ENCODE assay signal across 8 mouse cellular contexts in the genomic region with DNA sequence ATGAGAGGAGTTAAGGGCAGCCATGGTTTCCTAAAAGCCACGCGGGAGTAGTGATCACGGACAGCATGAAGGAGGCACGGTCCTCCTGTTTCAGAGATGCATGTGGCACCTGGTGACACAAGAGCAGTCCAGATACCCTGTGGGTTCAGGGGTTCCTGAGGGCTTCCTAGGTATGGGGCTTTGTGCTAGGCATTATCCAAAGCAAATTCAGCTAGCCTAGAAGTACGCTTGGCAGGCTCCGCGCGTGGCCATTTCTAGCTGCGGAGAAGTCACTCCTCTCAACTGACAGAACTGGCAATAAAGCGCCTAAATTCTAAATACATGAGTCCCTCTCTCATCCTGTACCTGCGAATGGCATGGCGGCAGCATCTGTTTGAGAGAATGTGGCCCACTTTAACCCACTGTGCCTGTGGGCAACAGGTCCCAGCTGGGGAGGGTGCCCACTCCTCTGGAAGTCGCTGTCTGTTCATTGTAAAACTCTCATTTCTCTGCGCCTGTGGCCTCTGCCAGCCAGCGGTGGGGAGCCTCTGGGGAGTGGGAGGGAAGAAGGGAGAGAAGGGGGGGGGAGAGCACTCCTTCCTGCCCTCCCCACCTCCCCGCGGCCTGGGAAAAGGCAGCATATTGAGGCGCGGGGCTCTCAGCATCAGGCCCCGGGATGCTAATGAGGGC. TPM values are rescaled to one million over a fixed set of nuclear protein-coding genes. Genes with fewer than 3 reads are reported as not detected.
DNase-seq lines count a peak whose midpoint lies in the region; ATAC-seq and TF ChIP-seq lines count a peak whose summit lies in the region.

No protein-coding gene starts in this region.

- DNase-seq in lung, embryonic 14.5 days, result no peak
- no peak for DNase-seq in lung, postnatal 4 days
- DNase-seq in midbrain, postnatal 0 days (ENCODE audit: low spot score), result no peak
- DNase-seq in urinary bladder, postnatal 4 days (ENCODE audit: low spot score in 2 of 2), result no peak
- no peak for DNase-seq in ovary, postnatal 36 days (ENCODE audit: low spot score)
- DNase-seq in gastrocnemius, adult 8-10 months (ENCODE audit: low spot score in 2 of 2), result no peak

- H3K4me3 ChIP-seq in lung, embryonic 14.5 days (ENCODE audit: low read depth, low read length), result peak overlapping the region; percentile 41
- peak overlapping the region; percentile 44 for H3K4me3 ChIP-seq in embryonic facial prominence, embryonic 12.5 days
- H3K4me3 ChIP-seq in hindbrain, embryonic 16.5 days (ENCODE audit: low read length), result peak overlapping the region; percentile 75
- peak overlapping the region; percentile 76 for H3K4me3 ChIP-seq in midbrain, postnatal 0 days (ENCODE audit: low read depth, low read length)

- no peaks in the 10 kb centered on the region for H3K9me3 ChIP-seq in lung, embryonic 14.5 days (ENCODE audit: low read depth, low read length)
- no peaks in the 10 kb centered on the region for H3K9me3 ChIP-seq in embryonic facial prominence, embryonic 12.5 days
- no peaks in the 10 kb centered on the region for H3K9me3 ChIP-seq in hindbrain, embryonic 16.5 days (ENCODE audit: control insufficient read depth, low read length)
- no peaks in the 10 kb centered on the region for H3K9me3 ChIP-seq in midbrain, postnatal 0 days (ENCODE audit: low read length)

- H3K36me3 ChIP-seq in lung, embryonic 14.5 days (ENCODE audit: insufficient read depth), result no peaks in the 10 kb centered on the region
- no peaks in the 10 kb centered on the region for H3K36me3 ChIP-seq in embryonic facial prominence, embryonic 12.5 days
- H3K36me3 ChIP-seq in hindbrain, embryonic 16.5 days (ENCODE audit: control insufficient read depth, insufficient read depth, low read length), result no peaks in the 10 kb centered on the region
- no peaks in the 10 kb centered on the region for H3K36me3 ChIP-seq in midbrain, postnatal 0 days (ENCODE audit: insufficient read depth, low read length)

- peak overlapping the region; percentile 68 for H3K4me2 ChIP-seq in lung, embryonic 14.5 days
- H3K4me2 ChIP-seq in embryonic facial prominence, embryonic 12.5 days (replicated peaks), result peak overlapping the region; percentile 77
- peak overlapping the region; percentile 84 for H3K4me2 ChIP-seq in hindbrain, embryonic 16.5 days (ENCODE audit: low read length)
- H3K4me2 ChIP-seq in midbrain, postnatal 0 days (ENCODE audit: low read depth, low read length, poor library complexity, severe bottlenecking), result peak overlapping the region; percentile 92

- H3K27me3 ChIP-seq in lung, embryonic 14.5 days (ENCODE audit: insufficient read depth, low read length), result peaks cover 67% of the 10 kb centered on the region
- peaks cover 74% of the 10 kb centered on the region for H3K27me3 ChIP-seq in embryonic facial prominence, embryonic 12.5 days
- peaks cover 16% of the 10 kb centered on the region; the same call in 1 of the 2 replicates for H3K27me3 ChIP-seq in hindbrain, embryonic 16.5 days (replicated peaks; ENCODE audit: control insufficient read depth, insufficient read depth, low read length)
- no peaks in the 10 kb centered on the region for H3K27me3 ChIP-seq in midbrain, postnatal 0 days (ENCODE audit: insufficient read depth, low read length)

- WGBS in lung, embryonic 14.5 days, result 28% methylated on average over 19 of the region's 20 CpGs
- 19% methylated on average over 20 of the region's 20 CpGs for WGBS in embryonic facial prominence, embryonic 12.5 days
- 7% methylated on average over 20 of the region's 20 CpGs for WGBS in hindbrain, embryonic 16.5 days
- 10% methylated on average over 20 of the region's 20 CpGs for WGBS in midbrain, postnatal 0 days

- H3K4me1 ChIP-seq in lung, embryonic 14.5 days (ENCODE audit: insufficient read depth), result peaks cover 13% of the 10 kb centered on the region
- H3K4me1 ChIP-seq in embryonic facial prominence, embryonic 12.5 days, result peaks cover 45% of the 10 kb centered on the region
- H3K4me1 ChIP-seq in hindbrain, embryonic 16.5 days (ENCODE audit: control insufficient read depth, insufficient read depth, low read depth, low read length), result peaks cover 58% of the 10 kb centered on the region
- H3K4me1 ChIP-seq in midbrain, postnatal 0 days (ENCODE audit: insufficient read depth, low read length), result peaks cover 24% of the 10 kb centered on the region; the same call in 1 of the 2 replicates

- ATAC-seq in lung, embryonic 14.5 days (ENCODE audit: insufficient read depth), result no peak
- ATAC-seq in embryonic facial prominence, embryonic 12.5 days (ENCODE audit: insufficient number of reproducible peaks, insufficient read depth, low FRiP score, low TSS enrichment), result peak; percentile 12; the same call in 1 of the 2 replicates
- ATAC-seq in hindbrain, embryonic 16.5 days, result no peak
- no peak; the same call in 1 of the 2 replicates for ATAC-seq in midbrain, postnatal 0 days (ENCODE audit: low FRiP score)

- H3K9ac ChIP-seq in lung, embryonic 14.5 days, result no peak overlapping the region
- peak overlapping the region; percentile 65; the same call in 1 of the 2 replicates for H3K9ac ChIP-seq in embryonic facial prominence, embryonic 12.5 days
- H3K9ac ChIP-seq in hindbrain, embryonic 16.5 days (ENCODE audit: low read depth, low read length), result peak overlapping the region; percentile 76
- H3K9ac ChIP-seq in midbrain, postnatal 0 days (replicated peaks; ENCODE audit: low read length, poor library complexity, severe bottlenecking), result peak overlapping the region; percentile 73

- no peak for TF ChIP-seq CTCF in lung, embryonic 14.5 days (IDR thresholded peaks at IDR 0.05; ENCODE audit: low read depth)
- TF ChIP-seq CTCF in midbrain, postnatal 0 days (IDR thresholded peaks at IDR 0.05), result no peak

- H3K27ac ChIP-seq in lung, embryonic 14.5 days (ENCODE audit: low read depth), result no peak overlapping the region
- no peak overlapping the region for H3K27ac ChIP-seq in embryonic facial prominence, embryonic 12.5 days
- peak overlapping the region; percentile 41 for H3K27ac ChIP-seq in hindbrain, embryonic 16.5 days (ENCODE audit: low read depth, low read length)
- H3K27ac ChIP-seq in midbrain, postnatal 0 days (ENCODE audit: low read depth, low read length), result peak overlapping the region; percentile 55; the same call in 1 of the 2 replicates

RNA-seq across cellular contexts. Expression of a gene that starts 0.6 kb away (rescaled TPM):
- 0.14 and 0.15 TPM in 2 replicates for polyA plus RNA-seq in lung, embryonic 14.5 days (2014; fragmentation: Nextera tagmentation; extraction: Ambion mirVana)
- 29.6 and 37.3 TPM in 2 replicates for polyA plus RNA-seq in embryonic facial prominence, embryonic 12.5 days (2016; fragmentation: Nextera tagmentation; extraction: Ambion mirVana)
- 146 and 167 TPM in 2 replicates for polyA plus RNA-seq in hindbrain, embryonic 16.5 days (2015; fragmentation: Nextera tagmentation; extraction: Ambion mirVana)
- total RNA-seq in midbrain, postnatal 0 days (2014; rRNA removed), result 111 and 115 TPM in 2 replicates
- 165 and 180 TPM in 2 replicates for polyA plus RNA-seq in midbrain, postnatal 0 days (2015; fragmentation: Nextera tagmentation; extraction: Ambion mirVana)
- total RNA-seq in gastrocnemius, adult 8-10 months (2022), result not detected

RNA-seq across cellular contexts. Expression of a gene that starts 3.8 kb away (rescaled TPM):
- 49.3 and 51.0 TPM in 2 replicates for polyA plus RNA-seq in lung, embryonic 14.5 days (2014; fragmentation: Nextera tagmentation; extraction: Ambion mirVana)
- 56.0 and 62.2 TPM in 2 replicates for polyA plus RNA-seq in embryonic facial prominence, embryonic 12.5 days (2016; fragmentation: Nextera tagmentation; extraction: Ambion mirVana)
- polyA plus RNA-seq in hindbrain, embryonic 16.5 days (2015; fragmentation: Nextera tagmentation; extraction: Ambion mirVana), result 37.8 and 39.5 TPM in 2 replicates
- 36.7 and 39.8 TPM in 2 replicates for total RNA-seq in midbrain, postnatal 0 days (2014; rRNA removed)
- polyA plus RNA-seq in midbrain, postnatal 0 days (2015; fragmentation: Nextera tagmentation; extraction: Ambion mirVana), result 27.3 and 28.8 TPM in 2 replicates
- total RNA-seq in gastrocnemius, adult 8-10 months (2022), result 10 to 100 TPM; 28.2 to 31.7 (median 31.5) TPM

RNA-seq across cellular contexts. Expression of a gene that starts 31.8 kb away (rescaled TPM):
- polyA plus RNA-seq in lung, embryonic 14.5 days (2014; fragmentation: Nextera tagmentation; extraction: Ambion mirVana), result 0.78 and 0.85 TPM in 2 replicates
- 1.2 TPM in 2 replicates for polyA plus RNA-seq in embryonic facial prominence, embryonic 12.5 days (2016; fragmentation: Nextera tagmentation; extraction: Ambion mirVana)
- 0.23 and 0.27 TPM in 2 replicates for polyA plus RNA-seq in hindbrain, embryonic 16.5 days (2015; fragmentation: Nextera tagmentation; extraction: Ambion mirVana)
- 1.1 and 2.3 TPM in 2 replicates for total RNA-seq in midbrain, postnatal 0 days (2014; rRNA removed)
- not detected in 2 replicates for polyA plus RNA-seq in midbrain, postnatal 0 days (2015; fragmentation: Nextera tagmentation; extraction: Ambion mirVana)
- 1 to 10 TPM; 1.2 to 3.5 (median 1.9) TPM for total RNA-seq in gastrocnemius, adult 8-10 months (2022)

Comparison
In these comparisons a context has a peak if more than half of its experiments do, and no peak if none do; other contexts are left out.
1. H3K27ac ChIP-seq: peak in hindbrain, embryonic 16.5 days (single experiment) and midbrain, postnatal 0 days (single experiment); none in lung, embryonic 14.5 days (single experiment) and embryonic facial prominence, embryonic 12.5 days (single experiment).
2. RNA of a gene that starts 0.6 kb away (polyA plus RNA-seq): 146 to 167 TPM in hindbrain, embryonic 16.5 days, 165 to 180 TPM in midbrain, postnatal 0 days and 29.6 to 37.3 TPM in embryonic facial prominence, embryonic 12.5 days; 0.14 to 0.15 TPM in lung, embryonic 14.5 days; every median in the first group is over 10 times any median in the second.
3. Peak in every context shown above with its lines, with median percentiles within 50 percentile points of each other: H3K4me2 ChIP-seq and H3K4me3 ChIP-seq.